Mouse (Mus musculus) kidney, postnatal 0 days (tissue): ENCODE results near the gene Rap2b. TPM values are rescaled to one million over a fixed set of nuclear protein-coding genes. Genes with fewer than 3 reads are reported as not detected.

Experiments
- ATAC-seq: fragments of 200-750 bp; cut with Nextera tagmentation; replicated peaks from 2 replicates; pipeline ENCODE4 v1.8.0; 2017; ENCODE audit warnings: low read depth, moderate number of reproducible peaks, moderate TSS enrichment, moderate library complexity; ENCODE audit not compliant: low FRiP score
- DNase-seq: peaks from one replicate; pipeline ENCODE4 v3.0.0-alpha.2; 2016; ENCODE audit warnings: low spot score
- H3K27ac ChIP-seq: fragments of 300-500 bp; sonication (generic); 2 replicates; pipeline ENCODE4 v1.5.1; 2014; ENCODE audit warnings: mild to moderate bottlenecking
- H3K27me3 ChIP-seq: fragments of 300-500 bp; sonication (generic); 2 replicates; pipeline ENCODE4 v1.6.1; 2014; ENCODE audit warnings: low read length, mixed read lengths; ENCODE audit not compliant: insufficient read depth
- H3K36me3 ChIP-seq: fragments of 300-500 bp; sonication (generic); 2 replicates; pipeline ENCODE4 v1.6.1; 2014; ENCODE audit warnings: low read length, mixed read lengths; ENCODE audit not compliant: insufficient read depth
- H3K4me1 ChIP-seq: fragments of 300-500 bp; sonication (generic); replicated peaks from 2 replicates; pipeline ENCODE4 v1.6.1; 2014; ENCODE audit warnings: antibody characterized with exemption, low read length, mixed read lengths; ENCODE audit not compliant: insufficient read depth
- H3K4me2 ChIP-seq: fragments of 300-500 bp; sonication (generic); 2 replicates; pipeline ENCODE4 v1.6.1; 2014; ENCODE audit warnings: mild to moderate bottlenecking, low read length, moderate library complexity, mixed read lengths
- H3K4me3 ChIP-seq: fragments of 300-500 bp; sonication (generic); replicated peaks from 2 replicates; pipeline ENCODE4 v1.5.1; 2014; ENCODE audit warnings: low read depth, low read length
- H3K9ac ChIP-seq: fragments of 300-500 bp; sonication (generic); 2 replicates; pipeline ENCODE4 v1.6.1; 2014; ENCODE audit warnings: low read depth, low read length
- H3K9me3 ChIP-seq: fragments of 300-500 bp; sonication (generic); replicated peaks from 2 replicates; pipeline ENCODE4 v1.6.1; 2016; ENCODE audit warnings: low read length, inconsistent platforms, mixed read lengths
- CTCF ChIP-seq: IDR thresholded peaks from 2 replicates; pipeline ENCODE4 v1.5.1; 2016; ENCODE audit warnings: antibody characterized with exemption, low read depth, mild to moderate bottlenecking, moderate library complexity
- WGBS: fragments of 180-500 bp; shearing (Covaris S2); extraction: QIAGEN DNeasy Blood & Tissue Kit; methylation state at CpG from one replicate; pipeline ENCODE4 v1.1.7; 2014; 5-methylcytosine and 5-hydroxymethylcytosine counted together
- polyA plus RNA-seq: library from polyadenylated mRNA; unstranded; fragments of >200 nt; fragmentation: Nextera tagmentation; extraction: Ambion mirVana; gene quantifications from 2 replicates; pipeline ENCODE4 v1.2.1, GENCODE M21; 2015

Gene Rap2b
- polyA plus RNA-seq, 1 experiment from 2014 or later: 8.6 TPM

DNA sequence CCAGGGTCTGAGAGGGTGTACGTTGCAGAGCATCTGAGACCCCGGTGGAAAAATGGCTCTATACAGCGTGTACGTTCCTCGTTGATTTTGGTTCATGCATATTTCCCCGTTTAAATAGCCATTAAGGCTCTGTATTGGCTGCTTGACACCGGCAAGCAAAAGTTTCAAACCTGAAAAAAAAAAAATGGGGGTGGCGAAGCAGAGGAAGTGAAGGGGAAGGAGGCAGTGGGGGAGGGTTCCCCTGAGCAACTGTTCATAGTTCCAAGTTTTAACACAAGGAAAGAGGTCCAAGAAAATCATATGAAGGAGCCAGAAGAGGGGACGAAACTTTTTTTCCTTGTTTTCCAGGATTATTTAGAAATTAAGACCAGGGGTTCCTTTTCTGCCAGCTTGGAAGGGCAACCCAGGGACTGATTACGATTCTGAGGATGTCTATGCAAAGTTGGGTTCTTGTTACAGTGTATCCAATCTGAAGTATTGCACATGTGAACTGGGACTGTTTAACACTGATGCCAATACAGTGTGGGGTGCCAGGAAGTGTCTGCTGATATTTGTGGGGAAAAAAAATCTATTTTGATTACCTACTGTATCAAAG, 4.4 kb downstream of the Rap2b start, which contains the start of gene B430305J03Rik:
Gene B430305J03Rik, minus strand, starts transcription at position 173 of the 595 bp plus-strand sequence.
- WGBS: 2% methylated on average over 10 of the region's 10 CpGs
- peak; percentile 44 for DNase-seq
- no peak for ATAC-seq

DNA sequence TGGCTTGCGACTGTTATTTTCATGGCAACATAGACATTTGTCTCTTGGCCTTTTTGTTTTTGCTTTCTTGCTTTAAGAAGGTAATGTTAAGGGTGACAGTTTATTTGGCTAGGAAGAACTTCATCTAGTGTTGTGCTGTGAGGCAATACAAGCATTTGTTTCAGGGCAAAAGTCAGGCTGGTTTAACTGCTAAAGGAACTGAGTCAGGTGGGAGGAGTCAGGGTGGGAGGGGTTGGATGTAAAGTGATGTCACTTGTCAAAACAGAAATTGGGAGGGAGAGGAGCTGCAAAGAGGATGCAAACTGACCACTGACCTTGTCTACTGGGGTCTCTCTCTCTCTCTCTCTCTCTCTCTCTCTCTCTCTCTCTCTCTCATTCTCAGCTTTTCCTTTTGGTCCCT, 7.0 kb downstream of the Rap2b start:
- WGBS: 92% methylated on average over 1 of the region's 1 CpGs
- H3K9ac ChIP-seq: no peak overlapping the region
- no peak for ATAC-seq

More for the DNA sequence above, 4.4 kb downstream of the Rap2b start, which contains the start of gene B430305J03Rik:
- Histone ChIP-seq H3K27ac (peak within 1 kb of the TSS; percentile 94), H3K4me2 (peak within 1 kb of the TSS; percentile 74), H3K9me3 (no peaks in the 10 kb centered on the region), H3K27me3 (no peaks in the 10 kb centered on the region), H3K36me3 (no peaks in the 10 kb centered on the region), H3K9ac (peak within 1 kb of the TSS; percentile 78), H3K4me1 (no peaks in the 10 kb centered on the region), H3K4me3 (peak within 1 kb of the TSS; percentile 88)
- no peak for TF ChIP-seq CTCF

GRCm38 (mm10) chr3:61376001-61376400, 14.6 kb downstream of the Rap2b start:
- DNase-seq (no peak), ATAC-seq (no peak)
- H3K4me3 ChIP-seq: no peak overlapping the region
- H3K9me3 ChIP-seq: no peaks in the 10 kb centered on the region
- H3K36me3 ChIP-seq: no peaks in the 10 kb centered on the region
- no peak overlapping the region for H3K27ac ChIP-seq
- TF ChIP-seq CTCF: no peak
- no peaks in the 10 kb centered on the region for H3K27me3 ChIP-seq
- no peak overlapping the region for H3K4me2 ChIP-seq
- 93% methylated on average over 8 of the region's 8 CpGs for WGBS
- no peak overlapping the region for H3K9ac ChIP-seq
- no peaks in the 10 kb centered on the region for H3K4me1 ChIP-seq

More for the DNA sequence above, 7.0 kb downstream of the Rap2b start:
- H3K4me3 ChIP-seq: no peak overlapping the region
- H3K4me1 ChIP-seq: no peaks in the 10 kb centered on the region
- H3K9me3 ChIP-seq: no peaks in the 10 kb centered on the region
- H3K4me2 ChIP-seq: no peak overlapping the region
- no peak overlapping the region for H3K27ac ChIP-seq
- H3K36me3 ChIP-seq: no peaks in the 10 kb centered on the region
- no peaks in the 10 kb centered on the region for H3K27me3 ChIP-seq
- no peak for DNase-seq
- TF ChIP-seq CTCF: no peak

DNA sequence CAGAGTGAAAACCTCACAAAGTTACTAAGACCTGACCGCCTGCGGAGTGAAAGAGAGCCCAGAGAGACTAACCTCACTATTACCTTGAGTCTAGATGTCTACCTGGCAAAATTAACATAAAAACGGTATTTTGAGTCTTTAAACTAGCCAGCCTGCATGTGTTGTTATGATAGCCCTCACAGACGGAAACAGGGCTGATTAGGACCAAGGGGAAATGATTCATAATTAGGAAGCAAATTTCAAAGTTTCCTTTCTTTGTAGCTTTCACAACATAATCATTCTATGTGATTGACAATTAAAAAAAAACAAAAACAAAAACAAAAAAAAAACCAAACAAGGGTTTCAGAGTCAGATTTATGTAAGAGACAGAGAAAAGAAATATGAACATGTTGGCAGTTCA, 24.9 kb downstream of the Rap2b start:
- no peaks in the 10 kb centered on the region for H3K27me3 ChIP-seq
- H3K4me3 ChIP-seq: no peak overlapping the region
- no peaks in the 10 kb centered on the region for H3K4me1 ChIP-seq
- TF ChIP-seq CTCF: no peak
- H3K9ac ChIP-seq: no peak overlapping the region
- H3K4me2 ChIP-seq: no peak overlapping the region
- H3K36me3 ChIP-seq: no peaks in the 10 kb centered on the region
- DNase-seq (no peak), ATAC-seq (no peak)
- H3K9me3 ChIP-seq: no peaks in the 10 kb centered on the region
- 77% methylated on average over 4 of the region's 4 CpGs for WGBS
- H3K27ac ChIP-seq: no peak overlapping the region

- Histone ChIP-seq H3K27ac (no peak overlapping the region), H3K4me2 (no peak overlapping the region), H3K9me3 (no peaks in the 10 kb centered on the region), H3K36me3 (no peaks in the 10 kb centered on the region), H3K4me3 (no peak overlapping the region), H3K9ac (no peak overlapping the region), H3K27me3 (no peaks in the 10 kb centered on the region), H3K4me1 (no peaks in the 10 kb centered on the region)
- ATAC-seq (no peak), DNase-seq (no peak)
- WGBS: 72% methylated on average over 4 of the region's 4 CpGs
- TF ChIP-seq CTCF: no peak
These were observed 30.1 kb downstream of the Rap2b start for GRCm38 (mm10) chr3:61391564-61391963.

- ATAC-seq: no peak
- TF ChIP-seq CTCF: no peak
These were observed 31.4 kb downstream of the Rap2b start for GRCm38 (mm10) chr3:61392881-61393280.

GRCm38 (mm10) chr3:61393520-61393919, 32.1 kb downstream of the Rap2b start:
- Histone ChIP-seq H3K27me3 (no peaks in the 10 kb centered on the region), H3K9ac (no peak overlapping the region), H3K4me2 (no peak overlapping the region), H3K27ac (no peak overlapping the region), H3K4me3 (no peak overlapping the region), H3K36me3 (no peaks in the 10 kb centered on the region), H3K4me1 (no peaks in the 10 kb centered on the region), H3K9me3 (no peaks in the 10 kb centered on the region)
- TF ChIP-seq CTCF: no peak
- no peak for ATAC-seq
- DNase-seq: no peak
- WGBS: 41% methylated on average over 3 of the region's 3 CpGs

More at GRCm38 (mm10) chr3:61392881-61393280, 31.4 kb downstream of the Rap2b start:
- no peaks in the 10 kb centered on the region for H3K27me3 ChIP-seq
- H3K9ac ChIP-seq: no peak overlapping the region
- H3K4me2 ChIP-seq: no peak overlapping the region
- WGBS: 68% methylated on average over 1 of the region's 1 CpGs
- no peaks in the 10 kb centered on the region for H3K9me3 ChIP-seq
- H3K4me1 ChIP-seq: no peaks in the 10 kb centered on the region
- no peaks in the 10 kb centered on the region for H3K36me3 ChIP-seq
- DNase-seq: no peak
- no peak overlapping the region for H3K4me3 ChIP-seq
- H3K27ac ChIP-seq: no peak overlapping the region
